Mouse (Mus musculus): ENCODE data around the gene Clic6. TPM values are rescaled to one million over a fixed set of nuclear protein-coding genes. Genes with fewer than 3 reads are reported as not detected.
A peak's percentile ranks its signal among the peaks of the same experiment; 100 is the strongest.

Clic6 gene
- polyA plus RNA-seq, 1 experiment from 2014 or later, result 0.59 TPM

- no peak for ATAC-seq (replicated peaks; ENCODE audit: insufficient number of reproducible peaks, low FRiP score, low TSS enrichment)
- no peaks in the 10 kb centered on the region for H3K9me3 ChIP-seq (replicated peaks; ENCODE audit: control insufficient read depth, low read length)
- no peaks in the 10 kb centered on the region for H3K27me3 ChIP-seq (ENCODE audit: control insufficient read depth, insufficient read depth, low read length)
- 0 out of 2 replicates have a peak overlapping the region, but pooled peaks have one; percentile 81 for H3K9ac ChIP-seq (ENCODE audit: low read depth, low read length)
- WGBS (ENCODE audit: insufficient replicate concordance), result 27% methylated on average over 14 of the region's 14 CpGs
- peak overlapping the region; percentile 76 for H3K4me3 ChIP-seq (ENCODE audit: low read depth, low read length)
- peaks cover 17% of the 10 kb centered on the region for H3K4me1 ChIP-seq (ENCODE audit: control insufficient read depth, insufficient read depth, low read length)
- no peaks in the 10 kb centered on the region for H3K36me3 ChIP-seq (ENCODE audit: control insufficient read depth, insufficient read depth, low read length)
- H3K27ac ChIP-seq (ENCODE audit: low read depth, low read length), result no peak overlapping the region
- peak overlapping the region; percentile 85 for H3K4me2 ChIP-seq
Observed at GRCm38 (mm10) chr16:92464390-92464972, 21.1 kb upstream of the Clic6 start.

- no peak overlapping the region for H3K27ac ChIP-seq (ENCODE audit: low read depth, low read length)
- peak overlapping the region; percentile 81 for H3K9ac ChIP-seq (ENCODE audit: low read depth, low read length)
- no peaks in the 10 kb centered on the region for H3K9me3 ChIP-seq (replicated peaks; ENCODE audit: control insufficient read depth, low read length)
- no peaks in the 10 kb centered on the region for H3K27me3 ChIP-seq (ENCODE audit: control insufficient read depth, insufficient read depth, low read length)
- H3K36me3 ChIP-seq (ENCODE audit: control insufficient read depth, insufficient read depth, low read length), result no peaks in the 10 kb centered on the region
- WGBS (ENCODE audit: insufficient replicate concordance), result 10% methylated on average over 10 of the region's 10 CpGs
- peaks cover 17% of the 10 kb centered on the region for H3K4me1 ChIP-seq (ENCODE audit: control insufficient read depth, insufficient read depth, low read length)
- peak overlapping the region; percentile 76 for H3K4me3 ChIP-seq (ENCODE audit: low read depth, low read length)
- no peak for ATAC-seq (replicated peaks; ENCODE audit: insufficient number of reproducible peaks, low FRiP score, low TSS enrichment)
- peak overlapping the region; percentile 85 for H3K4me2 ChIP-seq
Observed at GRCm38 (mm10) chr16:92465226-92465625, 20.3 kb upstream of the Clic6 start.

- peak overlapping the region; percentile 76 for H3K4me3 ChIP-seq (ENCODE audit: low read depth, low read length)
- WGBS (ENCODE audit: insufficient replicate concordance), result under 1% methylated on average over 74 of the region's 94 CpGs
- peak overlapping the region; percentile 60 for H3K27ac ChIP-seq (ENCODE audit: low read depth, low read length)
- peak overlapping the region; percentile 81 for H3K9ac ChIP-seq (ENCODE audit: low read depth, low read length)
- H3K4me2 ChIP-seq, result peak overlapping the region; percentile 85
- H3K27me3 ChIP-seq (ENCODE audit: control insufficient read depth, insufficient read depth, low read length), result no peaks in the 10 kb centered on the region
- peaks cover 17% of the 10 kb centered on the region for H3K4me1 ChIP-seq (ENCODE audit: control insufficient read depth, insufficient read depth, low read length)
- H3K36me3 ChIP-seq (ENCODE audit: control insufficient read depth, insufficient read depth, low read length), result no peaks in the 10 kb centered on the region
- no peaks in the 10 kb centered on the region for H3K9me3 ChIP-seq (replicated peaks; ENCODE audit: control insufficient read depth, low read length)
- ATAC-seq (replicated peaks; ENCODE audit: insufficient number of reproducible peaks, low FRiP score, low TSS enrichment), result peak; percentile 97
Observed at GRCm38 (mm10) chr16:92465642-92466526, 19.7 kb upstream of the Clic6 start.

GRCm38 (mm10) chr16:92467041-92467440, 18.5 kb upstream of the Clic6 start:
- Histone ChIP-seq H3K27me3 (ENCODE audit: control insufficient read depth, insufficient read depth, low read length) (no peaks in the 10 kb centered on the region), H3K27ac (ENCODE audit: low read depth, low read length) (no peak overlapping the region), H3K9ac (ENCODE audit: low read depth, low read length) (no peak overlapping the region), H3K4me1 (ENCODE audit: control insufficient read depth, insufficient read depth, low read length) (peaks cover 17% of the 10 kb centered on the region), H3K4me3 (ENCODE audit: low read depth, low read length) (no peak overlapping the region), H3K4me2 (no peak overlapping the region), H3K36me3 (ENCODE audit: control insufficient read depth, insufficient read depth, low read length) (no peaks in the 10 kb centered on the region), H3K9me3 (replicated peaks; ENCODE audit: control insufficient read depth, low read length) (no peaks in the 10 kb centered on the region)
- no peak for ATAC-seq (replicated peaks; ENCODE audit: insufficient number of reproducible peaks, low FRiP score, low TSS enrichment)
- 61% methylated on average over 5 of the region's 5 CpGs for WGBS (ENCODE audit: insufficient replicate concordance)

GRCm38 (mm10) chr16:92468459-92468858, 17.1 kb upstream of the Clic6 start:
- no peak for ATAC-seq (replicated peaks; ENCODE audit: insufficient number of reproducible peaks, low FRiP score, low TSS enrichment)
- Histone ChIP-seq H3K36me3 (ENCODE audit: control insufficient read depth, insufficient read depth, low read length) (no peaks in the 10 kb centered on the region), H3K9me3 (replicated peaks; ENCODE audit: control insufficient read depth, low read length) (no peaks in the 10 kb centered on the region), H3K9ac (ENCODE audit: low read depth, low read length) (no peak overlapping the region), H3K4me3 (ENCODE audit: low read depth, low read length) (no peak overlapping the region), H3K4me1 (ENCODE audit: control insufficient read depth, insufficient read depth, low read length) (peaks cover 17% of the 10 kb centered on the region), H3K4me2 (no peak overlapping the region), H3K27me3 (ENCODE audit: control insufficient read depth, insufficient read depth, low read length) (no peaks in the 10 kb centered on the region), H3K27ac (ENCODE audit: low read depth, low read length) (no peak overlapping the region)
- WGBS (ENCODE audit: insufficient replicate concordance), result 72% methylated on average over 14 of the region's 14 CpGs

GRCm38 (mm10) chr16:92470706-92471105, 14.8 kb upstream of the Clic6 start, which contains the start of gene Rcan1:
Gene Rcan1, minus strand, starts transcription at chr16:92470867.
- Histone ChIP-seq H3K36me3 (ENCODE audit: control insufficient read depth, insufficient read depth, low read length) (no peaks in the 10 kb centered on the region), H3K9me3 (replicated peaks; ENCODE audit: control insufficient read depth, low read length) (no peaks in the 10 kb centered on the region), H3K4me1 (ENCODE audit: control insufficient read depth, insufficient read depth, low read length) (no peaks in the 10 kb centered on the region; the same call in 1 of the 2 replicates), H3K4me3 (ENCODE audit: low read depth, low read length) (no peak within 1 kb of the TSS), H3K27me3 (ENCODE audit: control insufficient read depth, insufficient read depth, low read length) (no peaks in the 10 kb centered on the region), H3K9ac (ENCODE audit: low read depth, low read length) (no peak within 1 kb of the TSS), H3K4me2 (no peak within 1 kb of the TSS), H3K27ac (ENCODE audit: low read depth, low read length) (no peak within 1 kb of the TSS)
- WGBS (ENCODE audit: insufficient replicate concordance), result 62% methylated on average over 6 of the region's 6 CpGs
- no peak for ATAC-seq (replicated peaks; ENCODE audit: insufficient number of reproducible peaks, low FRiP score, low TSS enrichment)

GRCm38 (mm10) chr16:92472898-92473297, 12.6 kb upstream of the Clic6 start:
- 49% methylated on average over 3 of the region's 3 CpGs for WGBS (ENCODE audit: insufficient replicate concordance)

GRCm38 (mm10) chr16:92475093-92475860, 10.3 kb upstream of the Clic6 start:
- Histone ChIP-seq H3K4me2 (peak overlapping the region; percentile 52), H3K9me3 (replicated peaks; ENCODE audit: control insufficient read depth, low read length) (no peaks in the 10 kb centered on the region), H3K4me1 (ENCODE audit: control insufficient read depth, insufficient read depth, low read length) (no peaks in the 10 kb centered on the region; the same call in 1 of the 2 replicates), H3K27ac (ENCODE audit: low read depth, low read length) (peak overlapping the region; percentile 59), H3K36me3 (ENCODE audit: control insufficient read depth, insufficient read depth, low read length) (no peaks in the 10 kb centered on the region), H3K27me3 (ENCODE audit: control insufficient read depth, insufficient read depth, low read length) (peaks cover 14% of the 10 kb centered on the region), H3K9ac (ENCODE audit: low read depth, low read length) (no peak overlapping the region), H3K4me3 (ENCODE audit: low read depth, low read length) (peak overlapping the region; percentile 12; the same call in 1 of the 2 replicates)
- 41% methylated on average over 25 of the region's 25 CpGs for WGBS (ENCODE audit: insufficient replicate concordance)
- ATAC-seq (replicated peaks; ENCODE audit: insufficient number of reproducible peaks, low FRiP score, low TSS enrichment), result peak; percentile 84

More at GRCm38 (mm10) chr16:92472898-92473297, 12.6 kb upstream of the Clic6 start:
- Histone ChIP-seq H3K27me3 (ENCODE audit: control insufficient read depth, insufficient read depth, low read length) (no peaks in the 10 kb centered on the region), H3K9ac (ENCODE audit: low read depth, low read length) (no peak overlapping the region), H3K27ac (ENCODE audit: low read depth, low read length) (no peak overlapping the region), H3K9me3 (replicated peaks; ENCODE audit: control insufficient read depth, low read length) (no peaks in the 10 kb centered on the region), H3K36me3 (ENCODE audit: control insufficient read depth, insufficient read depth, low read length) (no peaks in the 10 kb centered on the region), H3K4me2 (no peak overlapping the region), H3K4me3 (ENCODE audit: low read depth, low read length) (no peak overlapping the region), H3K4me1 (ENCODE audit: control insufficient read depth, insufficient read depth, low read length) (no peaks in the 10 kb centered on the region; the same call in 1 of the 2 replicates)
- ATAC-seq (replicated peaks; ENCODE audit: insufficient number of reproducible peaks, low FRiP score, low TSS enrichment), result no peak
